Mouse (Mus musculus) testis, adult 2 months (tissue): ENCODE data around the gene Cdk8. TPM values are rescaled to one million over a fixed set of nuclear protein-coding genes. Genes with fewer than 3 reads are reported as not detected.

Source experiments
- H3K27ac ChIP-seq: fragments of 200-500 bp; 2 replicates; pipeline ENCODE4 v1.5.1; 2012; ENCODE audit warnings: low read depth, low read length; ENCODE audit not compliant: control insufficient read depth, insufficient read depth
- H3K27me3 ChIP-seq: fragments of 200-500 bp; 2 replicates; pipeline ENCODE4 v1.6.1; 2012; ENCODE audit warnings: mild to moderate bottlenecking, low read length, moderate library complexity; ENCODE audit not compliant: control insufficient read depth, insufficient read depth
- H3K36me3 ChIP-seq: fragments of 200-500 bp; 2 replicates; pipeline ENCODE4 v1.6.1; 2012; ENCODE audit warnings: mild to moderate bottlenecking, low read length; ENCODE audit not compliant: control insufficient read depth, insufficient read depth
- H3K4me1 ChIP-seq: fragments of 200-500 bp; 2 replicates; pipeline ENCODE4 v1.6.1; 2012; ENCODE audit warnings: low read length; ENCODE audit not compliant: control insufficient read depth, insufficient read depth
- H3K4me3 ChIP-seq: fragments of 200-500 bp; 2 replicates; pipeline ENCODE4 v1.5.1; 2012; ENCODE audit warnings: low read depth, mild to moderate bottlenecking, low read length, moderate library complexity, mixed read lengths; ENCODE audit not compliant: control insufficient read depth
- CTCF ChIP-seq: fragments of 200-500 bp; IDR thresholded peaks from 2 replicates; pipeline ENCODE4 v1.5.1; 2012; ENCODE audit warnings: low read depth, mild to moderate bottlenecking, inconsistent platforms, low read length, moderate library complexity; ENCODE audit not compliant: control insufficient read depth, insufficient read depth, insufficient replicate concordance
- POLR2A ChIP-seq: fragments of 200-500 bp; IDR thresholded peaks from 2 replicates; pipeline ENCODE4 v1.6.1; 2012; ENCODE audit warnings: low read depth, mild to moderate bottlenecking, inconsistent platforms, low read length, moderate library complexity; ENCODE audit not compliant: control insufficient read depth
- polyA plus RNA-seq: library from polyadenylated mRNA; depleted of rRNA; stranded (reverse); fragments of >200 nt; gene quantifications from 2 replicates; pipeline ENCODE4 v1.2.3, GENCODE M21; 2012; rRNA removed

The Cdk8 gene
- polyA plus RNA-seq, 1 experiment: 19.1 TPM

DNA sequence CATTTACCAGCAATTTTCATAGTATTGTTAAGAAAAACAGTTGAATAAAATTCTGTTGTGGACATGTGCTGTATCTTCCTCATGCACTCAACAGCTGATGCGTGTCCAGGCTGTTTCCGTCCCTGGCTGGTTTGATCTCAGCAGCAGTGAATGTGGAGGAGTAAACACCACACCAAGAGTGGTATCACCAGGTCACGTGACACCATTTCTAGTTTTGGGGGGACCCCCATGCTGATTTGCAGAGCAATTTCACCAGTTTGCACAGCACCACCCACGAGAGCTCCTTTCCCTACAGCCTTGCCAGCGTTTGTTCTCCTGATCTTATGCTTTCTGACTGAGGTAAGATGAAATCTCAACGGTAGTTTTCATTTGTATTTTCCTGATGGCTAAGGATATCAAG is 116.1 kb downstream of the Cdk8 start:
- H3K4me1 ChIP-seq: no peaks in the 10 kb centered on the region; the same call in 1 of the 2 replicates
- H3K4me3 ChIP-seq: no peak overlapping the region
- no peak for TF ChIP-seq POLR2A
- no peak for TF ChIP-seq CTCF

DNA sequence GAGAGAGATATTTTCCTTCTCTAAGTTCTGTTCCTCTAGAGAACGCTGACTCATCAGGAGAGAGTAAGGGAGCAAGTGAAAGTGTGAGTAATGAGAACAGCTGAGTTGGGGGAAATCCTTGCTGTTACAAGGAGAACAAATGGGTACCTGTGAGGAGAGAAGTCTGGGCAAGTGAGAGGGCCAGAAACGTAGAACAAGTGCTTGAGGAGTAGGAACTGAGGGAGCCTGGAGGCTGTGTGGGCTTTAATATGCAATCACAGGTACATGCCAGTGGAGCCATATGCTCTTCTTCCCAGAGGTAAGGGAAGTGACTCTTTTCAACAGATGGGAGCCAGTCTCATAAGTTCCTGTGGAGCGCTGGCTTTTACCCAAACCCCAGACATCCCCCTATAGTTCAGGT is 118.2 kb downstream of the Cdk8 start:
- no peak overlapping the region for H3K4me3 ChIP-seq
- H3K36me3 ChIP-seq: no peaks in the 10 kb centered on the region
- TF ChIP-seq CTCF (no peak), POLR2A (no peak)
- no peaks in the 10 kb centered on the region; the same call in 1 of the 2 replicates for H3K4me1 ChIP-seq
- no peaks in the 10 kb centered on the region for H3K27me3 ChIP-seq
- no peak overlapping the region for H3K27ac ChIP-seq

More for the DNA sequence above, 116.1 kb downstream of the Cdk8 start:
- no peaks in the 10 kb centered on the region for H3K36me3 ChIP-seq
- no peak overlapping the region for H3K27ac ChIP-seq
- H3K27me3 ChIP-seq: no peaks in the 10 kb centered on the region

DNA sequence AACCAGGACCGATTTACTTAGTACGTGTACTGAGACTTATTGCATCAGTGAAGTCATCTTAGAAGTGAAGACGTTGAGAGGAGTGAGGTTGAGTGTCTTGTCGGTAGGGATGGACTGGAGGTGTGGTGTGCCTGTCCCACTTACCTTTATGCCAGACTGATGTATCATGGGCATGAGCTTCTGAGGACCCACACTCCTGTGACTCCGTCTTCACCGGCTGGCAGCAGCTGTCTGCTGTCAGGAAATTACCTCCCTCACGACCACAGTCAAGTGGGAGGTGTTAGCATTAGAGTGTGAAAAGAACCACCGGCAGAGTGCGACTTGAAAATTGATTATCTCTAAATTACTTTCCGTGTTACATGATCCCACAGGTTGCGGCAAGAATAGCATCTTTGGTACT is 119.8 kb downstream of the Cdk8 start:
- H3K27ac ChIP-seq: no peak overlapping the region
- no peak for TF ChIP-seq POLR2A
- no peak for TF ChIP-seq CTCF
- no peaks in the 10 kb centered on the region for H3K27me3 ChIP-seq
- no peaks in the 10 kb centered on the region for H3K36me3 ChIP-seq
- no peak overlapping the region for H3K4me3 ChIP-seq
- no peaks in the 10 kb centered on the region for H3K4me1 ChIP-seq

DNA sequence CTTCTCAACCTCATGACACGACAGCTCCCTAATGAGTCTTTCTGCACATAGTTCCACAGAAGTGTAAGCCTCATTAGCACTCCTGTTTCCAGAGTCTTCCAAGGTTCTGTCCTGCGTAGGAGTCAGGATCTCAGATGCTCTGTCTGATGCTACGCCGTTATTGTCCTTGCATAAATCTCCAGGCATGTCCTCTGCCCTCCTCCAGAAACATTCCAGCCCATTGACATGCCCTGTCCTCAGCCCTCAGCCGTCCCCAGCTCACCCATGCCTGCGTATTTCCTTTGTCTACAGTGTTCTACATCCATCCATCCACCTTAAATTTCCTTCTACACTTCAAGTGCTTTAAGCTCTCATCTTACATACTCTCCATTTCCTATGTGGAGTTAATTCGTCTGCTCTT is 121.0 kb downstream of the Cdk8 start:
- Histone ChIP-seq H3K4me1 (no peaks in the 10 kb centered on the region), H3K4me3 (no peak overlapping the region), H3K27ac (no peak overlapping the region), H3K27me3 (no peaks in the 10 kb centered on the region), H3K36me3 (no peaks in the 10 kb centered on the region)
- no peak for TF ChIP-seq CTCF
- no peak for TF ChIP-seq POLR2A

Other genes with a start within 250 kb of the Cdk8 start
- not detected in 2 replicates for gene Cyp3a25, start 221.6 kb upstream of the Cdk8 start, polyA plus RNA-seq
- not detected in 2 replicates for gene Cyp3a59, start 152.0 kb upstream of the Cdk8 start, polyA plus RNA-seq
- 9.2 and 9.4 TPM in 2 replicates for gene Gm5565, start 70.7 kb upstream of the Cdk8 start, polyA plus RNA-seq
- 36.0 and 46.9 TPM in 2 replicates for gene Gm6309, start 60.5 kb upstream of the Cdk8 start, polyA plus RNA-seq
- gene 1700001J03Rik, start 45.9 kb upstream of the Cdk8 start, polyA plus RNA-seq: 471 and 495 TPM in 2 replicates
- gene Rnf6, start 9.7 kb upstream of the Cdk8 start, polyA plus RNA-seq: 26.3 and 27.6 TPM in 2 replicates
- gene Wasf3, start 153.8 kb downstream of the Cdk8 start, polyA plus RNA-seq: 5.0 and 5.3 TPM in 2 replicates